Mouse (Mus musculus): ENCODE measurements around the gene Krt4. TPM values are rescaled to one million over a fixed set of nuclear protein-coding genes. Genes with fewer than 3 reads are reported as not detected.

Gene Krt4
- polyA plus RNA-seq, 1 experiment from 2014 or later = not detected

DNA sequence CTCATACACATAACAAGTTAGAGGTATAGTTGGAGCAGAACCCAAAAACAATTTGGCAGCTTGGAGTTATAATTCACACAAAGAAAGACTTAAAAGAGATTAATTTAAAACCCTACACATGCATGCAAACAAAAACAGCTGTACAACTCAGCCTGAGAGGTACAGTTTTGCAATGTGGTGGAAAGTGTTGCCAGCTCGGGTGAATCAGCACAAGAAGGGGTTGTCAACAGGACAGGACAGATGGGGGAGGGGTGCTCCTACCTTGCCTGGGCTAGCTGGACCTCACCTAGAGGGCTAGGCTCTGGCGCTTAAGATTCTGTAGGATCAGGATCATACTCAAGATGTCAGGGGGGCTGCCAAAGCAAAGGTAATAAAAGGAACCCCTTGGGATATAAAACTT lies 46.5 kb downstream of the Krt4 start:
- no peaks in the 10 kb centered on the region for H3K4me1 ChIP-seq
- ATAC-seq (ENCODE audit: low FRiP score) = no peak
- no peak overlapping the region for H3K9ac ChIP-seq
- H3K4me2 ChIP-seq (replicated peaks) = no peak overlapping the region
- no peaks in the 10 kb centered on the region for H3K27me3 ChIP-seq
- H3K9me3 ChIP-seq (replicated peaks) = no peaks in the 10 kb centered on the region
- no peak overlapping the region for H3K27ac ChIP-seq
- WGBS = 65% methylated on average over 2 of the region's 2 CpGs
- H3K4me3 ChIP-seq = no peak overlapping the region
- no peaks in the 10 kb centered on the region for H3K36me3 ChIP-seq

DNA sequence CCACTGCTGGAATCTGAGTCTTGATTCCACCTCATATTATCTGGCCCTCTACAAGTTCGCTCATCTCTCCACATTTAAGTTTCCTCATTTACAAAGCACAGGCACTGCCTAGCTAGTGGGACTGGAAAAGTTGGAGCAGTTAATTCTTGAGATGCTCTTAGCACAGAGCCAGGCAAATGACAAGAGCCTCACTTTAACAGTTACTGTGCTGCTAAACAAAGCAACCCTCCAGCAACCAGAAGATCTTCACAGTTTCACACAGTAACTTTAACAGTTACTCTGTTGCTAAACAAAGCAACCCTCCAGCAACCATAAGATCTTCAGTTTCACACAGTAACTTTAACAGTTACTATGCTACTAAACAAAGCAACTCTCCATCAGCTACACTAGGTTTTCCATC lies 50.2 kb downstream of the Krt4 start:
- ATAC-seq (ENCODE audit: low FRiP score) = no peak
- H3K36me3 ChIP-seq = no peaks in the 10 kb centered on the region

DNA sequence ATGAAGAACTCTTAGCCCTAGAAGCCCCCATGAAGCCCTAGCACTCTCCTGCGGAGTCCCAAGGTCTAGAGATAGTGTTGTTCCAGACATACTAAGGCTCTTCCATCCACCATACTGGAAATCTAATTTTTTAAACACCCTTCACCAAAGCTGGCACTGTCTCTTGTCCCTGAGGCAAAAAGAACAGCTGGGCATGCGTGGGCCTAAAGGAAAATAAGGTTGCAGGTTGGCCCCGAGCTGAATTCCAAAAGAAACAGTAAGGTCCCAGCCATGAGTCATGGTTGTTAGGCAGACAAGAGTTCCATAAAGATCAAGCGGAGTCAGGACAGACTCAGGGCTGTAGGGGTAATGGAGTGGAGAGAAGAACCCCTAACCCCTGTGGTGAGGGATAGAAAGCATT lies 51.3 kb downstream of the Krt4 start:
- Histone ChIP-seq H3K4me2 (replicated peaks) (no peak overlapping the region), H3K9me3 (replicated peaks) (no peaks in the 10 kb centered on the region), H3K4me1 (no peaks in the 10 kb centered on the region), H3K4me3 (no peak overlapping the region), H3K9ac (no peak overlapping the region), H3K36me3 (no peaks in the 10 kb centered on the region), H3K27ac (no peak overlapping the region), H3K27me3 (peaks cover 6% of the 10 kb centered on the region; the same call in 1 of the 2 replicates)
- ATAC-seq (ENCODE audit: low FRiP score) = no peak
- WGBS = 51% methylated on average over 4 of the region's 4 CpGs

More for the DNA sequence above, 50.2 kb downstream of the Krt4 start:
- Histone ChIP-seq H3K27me3 (0 out of 2 replicates have a peak, but pooled peaks cover 5% of the 10 kb centered on the region), H3K4me1 (no peaks in the 10 kb centered on the region), H3K9ac (no peak overlapping the region), H3K27ac (no peak overlapping the region), H3K9me3 (replicated peaks) (no peaks in the 10 kb centered on the region), H3K4me2 (replicated peaks) (no peak overlapping the region), H3K4me3 (no peak overlapping the region)
- 79% methylated on average over 1 of the region's 1 CpGs for WGBS

- no peak for ATAC-seq (ENCODE audit: low FRiP score)
- no peak within 1 kb of the TSS for H3K9ac ChIP-seq
- H3K9me3 ChIP-seq (replicated peaks) = no peaks in the 10 kb centered on the region
- no peak within 1 kb of the TSS for H3K27ac ChIP-seq
- H3K36me3 ChIP-seq = no peaks in the 10 kb centered on the region
- no peak within 1 kb of the TSS for H3K4me3 ChIP-seq
- no peaks in the 10 kb centered on the region for H3K4me1 ChIP-seq
- peaks cover 6% of the 10 kb centered on the region; the same call in 1 of the 2 replicates for H3K27me3 ChIP-seq
- WGBS = 41% methylated on average over 6 of the region's 6 CpGs
- H3K4me2 ChIP-seq (replicated peaks) = no peak within 1 kb of the TSS
Observed at GRCm38 (mm10) chr15:101869431-101869830, 55.1 kb downstream of the Krt4 start, which contains the start of gene Krt77. Gene Krt77 (minus strand): TSS chr15:101869705.

Small RNA genes lying within 50 kb of the gene (microRNA-seq; reads per million reads assigned to microRNA genes)
- gene Gm44356 = not detected

Other genes starting within 250 kb of the Krt4 start
- gene Krt6b, start 244.4 kb downstream of the Krt4 start, polyA plus RNA-seq (2016; fragmentation: Nextera tagmentation; extraction: Ambion mirVana) = not detected in 2 replicates
- gene Krt6a, start 230.4 kb downstream of the Krt4 start, polyA plus RNA-seq (2016; fragmentation: Nextera tagmentation; extraction: Ambion mirVana) = not detected in 2 replicates
- 14.1 and 16.6 TPM in 2 replicates for gene Krt5, start 211.8 kb downstream of the Krt4 start, polyA plus RNA-seq (2016; fragmentation: Nextera tagmentation; extraction: Ambion mirVana)
- not detected in 2 replicates for gene Krt71, start 181.6 kb downstream of the Krt4 start, polyA plus RNA-seq (2016; fragmentation: Nextera tagmentation; extraction: Ambion mirVana)
- gene Krt72, start 138.3 kb downstream of the Krt4 start, polyA plus RNA-seq (2016; fragmentation: Nextera tagmentation; extraction: Ambion mirVana) = not detected in 2 replicates
- 0.57 and 0.65 TPM in 2 replicates for gene Krt73, start 122.4 kb downstream of the Krt4 start, polyA plus RNA-seq (2016; fragmentation: Nextera tagmentation; extraction: Ambion mirVana)
- not detected in 2 replicates for gene Krt2, start 106.6 kb downstream of the Krt4 start, polyA plus RNA-seq (2016; fragmentation: Nextera tagmentation; extraction: Ambion mirVana)
- 4.2 and 4.4 TPM in 2 replicates for gene Krt1, start 73.9 kb downstream of the Krt4 start, polyA plus RNA-seq (2016; fragmentation: Nextera tagmentation; extraction: Ambion mirVana)
- not detected in 2 replicates for gene Krt77, start 55.0 kb downstream of the Krt4 start, polyA plus RNA-seq (2016; fragmentation: Nextera tagmentation; extraction: Ambion mirVana)
- not detected in 2 replicates for gene Krt76, start 31.8 kb downstream of the Krt4 start, polyA plus RNA-seq (2016; fragmentation: Nextera tagmentation; extraction: Ambion mirVana)
- not detected in 2 replicates for gene Krt79, start 15.6 kb upstream of the Krt4 start, polyA plus RNA-seq (2016; fragmentation: Nextera tagmentation; extraction: Ambion mirVana)
- not detected in 2 replicates for gene Krt78, start 29.6 kb upstream of the Krt4 start, polyA plus RNA-seq (2016; fragmentation: Nextera tagmentation; extraction: Ambion mirVana)
- gene Krt8, start 79.7 kb upstream of the Krt4 start, polyA plus RNA-seq (2016; fragmentation: Nextera tagmentation; extraction: Ambion mirVana) = 18.2 and 28.2 TPM in 2 replicates
- gene Krt18, start 103.4 kb upstream of the Krt4 start, polyA plus RNA-seq (2016; fragmentation: Nextera tagmentation; extraction: Ambion mirVana) = 19.8 and 30.0 TPM in 2 replicates
- gene Eif4b, start 149.0 kb upstream of the Krt4 start, polyA plus RNA-seq (2016; fragmentation: Nextera tagmentation; extraction: Ambion mirVana) = 94.0 and 97.1 TPM in 2 replicates
- 21.8 and 22.7 TPM in 2 replicates for gene Tns2, start 175.7 kb upstream of the Krt4 start, polyA plus RNA-seq (2016; fragmentation: Nextera tagmentation; extraction: Ambion mirVana)
- 28.1 and 29.2 TPM in 2 replicates for gene Spryd3, start 211.5 kb upstream of the Krt4 start, polyA plus RNA-seq (2016; fragmentation: Nextera tagmentation; extraction: Ambion mirVana)
- gene Igfbp6, start 219.6 kb upstream of the Krt4 start, polyA plus RNA-seq (2016; fragmentation: Nextera tagmentation; extraction: Ambion mirVana) = 0.42 TPM in 1 of 2 replicates, not detected in the other
- 0.09 TPM in 1 of 2 replicates, not detected in the other for gene Soat2, start 225.8 kb upstream of the Krt4 start, polyA plus RNA-seq (2016; fragmentation: Nextera tagmentation; extraction: Ambion mirVana)